Mouse (Mus musculus) liver, embryonic 18 days (tissue): ENCODE results near the gene Taf3. TPM values are rescaled to one million over a fixed set of nuclear protein-coding genes. Genes with fewer than 3 reads are reported as not detected.

Experiments used
- polyA plus RNA-seq: library from polyadenylated mRNA; depleted of rRNA; stranded (reverse); fragments of >200 nt; gene quantifications from 2 replicates; pipeline ENCODE4 v1.2.3, GENCODE M21; 2012; rRNA removed

Gene Taf3
- 3.4 and 3.7 TPM in 2 replicates for polyA plus RNA-seq

DNA sequence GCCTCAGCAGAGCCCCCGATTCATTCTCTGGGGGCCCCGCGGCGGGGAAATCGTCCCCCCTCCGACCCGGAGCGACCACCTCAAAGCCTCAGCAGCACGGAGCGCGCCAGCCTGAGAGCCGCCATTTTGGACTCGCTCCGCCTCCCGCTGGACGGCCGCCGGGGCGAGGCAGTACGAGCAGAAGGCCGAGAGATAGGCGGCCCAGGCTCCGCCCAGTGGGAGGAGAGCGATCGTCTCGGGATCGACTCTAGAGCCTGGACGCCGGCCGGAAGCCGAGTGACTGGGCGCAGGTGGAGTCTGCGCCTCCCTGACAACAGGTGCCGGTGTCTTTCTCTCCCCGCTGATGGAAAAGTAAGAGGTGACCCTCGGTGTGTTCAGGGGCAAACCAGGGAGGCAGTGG is at the start of gene Taf3:
Taf3 (minus strand) TSS at position 136 of the 400 bp plus-strand sequence.

DNA sequence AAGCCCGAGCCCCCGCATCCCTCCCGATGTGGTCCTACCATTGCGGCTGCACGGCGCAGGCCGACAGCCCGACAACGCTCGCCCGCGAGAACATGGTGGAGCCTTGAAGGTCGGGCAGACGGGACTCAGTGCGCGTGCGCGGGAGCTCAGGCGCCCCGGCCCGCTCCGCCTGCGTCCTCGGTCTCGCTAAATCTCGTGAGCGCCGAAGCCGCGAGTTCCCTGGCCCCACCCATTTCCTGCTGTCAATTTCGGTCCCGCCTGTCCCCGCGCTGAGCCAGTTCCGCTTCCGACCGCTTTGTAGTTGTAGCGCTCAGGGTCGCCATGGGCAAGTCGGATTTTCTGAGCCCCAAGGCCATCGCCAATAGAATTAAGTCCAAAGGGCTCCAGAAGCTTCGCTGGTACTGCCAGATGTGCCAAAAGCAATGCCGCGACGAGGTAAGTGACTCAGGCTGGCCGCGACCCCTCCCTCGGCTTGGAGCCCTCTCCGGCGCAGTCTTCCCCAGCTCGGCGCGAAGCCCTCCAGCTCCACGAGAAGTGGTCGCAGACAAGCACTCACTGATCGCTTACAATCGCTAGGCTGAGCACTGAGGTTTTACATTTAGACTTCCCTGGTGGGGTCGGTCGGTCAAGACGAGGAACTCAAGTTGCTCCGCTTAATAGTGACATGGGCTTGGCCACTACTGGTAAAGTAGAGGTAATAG is 32.1 kb upstream of the Taf3 start, which contains the start of the genes Atp5c1 and Kin:
Atp5c1 (minus strand) TSS at position 201 of the 701 bp plus-strand sequence.
Kin (plus strand) TSS at position 284 of the 701 bp plus-strand sequence.

DNA sequence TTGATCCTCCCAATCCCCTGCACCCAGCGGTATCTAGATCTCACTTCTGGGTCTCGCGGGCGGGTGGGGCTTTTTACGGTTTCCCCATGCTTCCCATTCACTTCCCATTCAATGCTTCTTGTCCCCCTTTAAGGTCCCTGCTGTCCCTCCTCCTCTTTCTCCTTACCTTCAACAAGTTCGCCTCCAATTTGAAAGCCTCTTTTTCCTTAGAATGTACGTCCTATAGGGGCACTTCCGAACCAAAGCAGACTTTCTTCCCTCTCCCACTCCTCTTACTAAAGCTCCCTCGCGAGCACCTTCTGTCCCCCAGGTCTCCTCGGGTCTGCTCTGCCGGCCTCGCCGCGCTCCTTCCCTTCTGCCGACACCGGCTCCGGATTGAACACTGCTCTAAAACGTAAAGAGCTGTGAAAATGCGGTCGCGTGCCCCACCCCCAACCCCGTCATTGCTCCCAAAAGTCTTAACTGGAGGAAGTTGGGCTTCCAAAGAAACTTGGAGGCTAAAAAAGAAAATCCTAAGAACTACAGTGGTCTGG is 158.7 kb downstream of the Taf3 start, which contains the start of gene Gata3:
Gata3 (minus strand) TSS at position 384 of the 533 bp plus-strand sequence.

DNA sequence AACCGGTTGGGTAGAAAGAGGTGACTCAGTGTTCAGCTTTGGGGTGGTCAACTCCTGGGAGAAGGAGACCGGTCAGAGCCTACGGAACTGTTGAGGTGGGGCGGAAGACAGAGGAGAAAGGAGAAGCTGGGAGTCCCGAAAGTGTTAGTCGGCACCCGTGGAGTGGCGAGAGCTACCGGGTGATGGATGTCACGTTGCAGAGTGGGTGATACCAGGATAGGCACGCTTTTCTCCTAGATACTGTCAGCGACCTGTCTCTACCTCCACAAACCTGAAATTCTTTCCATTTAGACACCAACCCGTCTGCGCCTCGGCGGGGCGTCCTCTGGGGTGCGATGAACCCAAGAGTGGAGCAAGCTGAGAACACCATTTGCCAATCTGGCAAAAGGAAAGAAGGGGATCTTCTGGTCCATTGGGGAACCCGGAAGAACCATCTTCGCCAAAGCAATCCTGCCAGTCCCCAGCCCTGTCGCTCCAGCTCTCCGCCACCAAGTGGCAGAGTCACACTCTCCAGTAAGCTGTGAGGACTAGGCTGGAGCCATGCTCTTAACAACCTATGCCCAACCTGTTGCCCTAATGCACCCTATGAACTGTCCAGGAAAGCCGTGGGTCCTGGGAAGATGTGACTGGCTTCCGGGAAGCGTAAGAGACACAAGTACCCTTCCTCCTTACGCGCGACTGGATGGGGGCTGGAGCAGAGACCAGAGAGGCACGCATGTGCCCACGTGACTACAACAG is 159.3 kb downstream of the Taf3 start, which contains the start of gene 9230102O04Rik:
9230102O04Rik (minus strand) TSS at position 628 of the 738 bp plus-strand sequence.

DNA sequence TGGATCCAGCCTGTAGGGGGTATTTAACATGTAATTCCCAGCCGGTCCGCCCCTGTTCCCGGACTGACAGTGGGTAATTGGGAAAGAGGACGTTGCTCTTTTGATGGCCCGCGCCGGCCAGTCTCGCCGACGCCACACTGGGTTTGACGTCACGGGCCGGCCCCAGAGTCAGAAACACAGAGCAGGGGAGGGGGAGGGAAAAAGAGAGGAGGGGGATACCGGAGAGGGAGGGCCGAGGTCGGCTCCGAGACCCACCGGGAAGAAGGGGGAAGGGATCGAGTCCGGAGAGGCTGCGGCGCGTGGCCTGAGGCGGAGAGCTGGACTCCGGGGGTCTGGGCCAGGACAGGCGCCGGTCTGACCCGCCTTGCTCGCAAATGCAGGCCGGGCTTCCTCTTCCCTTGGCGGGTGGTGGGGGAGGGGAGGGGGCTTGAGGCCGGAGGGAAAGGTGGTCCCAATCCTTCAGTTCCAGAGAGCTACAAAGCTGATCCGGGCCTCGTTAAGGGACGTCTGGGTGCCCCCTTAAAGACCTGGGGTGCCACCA is 167.3 kb downstream of the Taf3 start, which contains the start of gene 4930412O13Rik:
4930412O13Rik (plus strand) TSS at position 202 of the 541 bp plus-strand sequence.

Other genes with a start within 250 kb of the Taf3 start
- 0.08 TPM in 1 of 2 replicates, not detected in the other for gene 4930412O13Rik, start 167.3 kb downstream of the Taf3 start, polyA plus RNA-seq
- not detected in 2 replicates for gene 9230102O04Rik, start 159.1 kb downstream of the Taf3 start, polyA plus RNA-seq
- gene Gata3, start 158.6 kb downstream of the Taf3 start, polyA plus RNA-seq, result 0.25 and 0.28 TPM in 2 replicates
- 294 and 295 TPM in 2 replicates for gene Atp5c1, start 31.9 kb upstream of the Taf3 start, polyA plus RNA-seq
- gene Kin, start 32.0 kb upstream of the Taf3 start, polyA plus RNA-seq, result 6.8 and 7.0 TPM in 2 replicates
- 647 and 668 TPM in 2 replicates for gene Itih2, start 82.8 kb upstream of the Taf3 start, polyA plus RNA-seq
- 4.2 and 4.6 TPM in 2 replicates for gene Itih5, start 105.0 kb upstream of the Taf3 start, polyA plus RNA-seq